Mouse (Mus musculus): ENCODE data around the gene Pla2g2d. TPM values are rescaled to one million over a fixed set of nuclear protein-coding genes. Genes with fewer than 3 reads are reported as not detected.

Pla2g2d gene
- total RNA-seq, 2 experiments from 2014 or later = not detected

DNA sequence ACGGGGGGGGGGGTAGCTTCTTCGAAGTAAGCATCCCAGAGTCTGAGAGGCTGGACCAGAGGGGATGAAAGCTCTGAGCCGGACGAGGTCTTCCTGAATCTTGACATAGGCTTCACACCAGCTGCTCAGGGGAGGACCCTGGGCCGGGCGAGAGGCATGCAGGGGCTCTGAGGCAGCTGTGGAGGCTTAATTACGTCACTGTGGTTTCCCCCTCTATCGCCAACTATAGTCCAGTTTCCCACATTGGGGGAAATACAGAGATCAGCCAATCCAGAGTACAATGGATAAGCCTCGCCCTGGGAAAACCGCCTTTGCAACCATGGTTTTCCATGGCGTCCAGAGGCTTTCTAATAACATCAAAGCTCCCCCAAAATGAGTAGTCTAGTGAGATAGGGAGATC, 51.6 kb downstream of the Pla2g2d start:
- no peak for DNase-seq

Other genes starting within 250 kb of the Pla2g2d start
- gene Vwa5b1, start 139.9 kb upstream of the Pla2g2d start, total RNA-seq (2021) = not detected
- not detected for gene Pla2g2c, start 50.9 kb upstream of the Pla2g2d start, total RNA-seq (2021)
- 1 to 10 TPM in 1 of 2 experiments, under 1 TPM in 1; 0.79 to 1.0 TPM for gene Ubxn10, start 38.6 kb upstream of the Pla2g2d start, total RNA-seq (2021)
- under 1 TPM in 1 of 2 experiments, not detected in 1; 0.10 TPM for gene Pla2g2f, start 18.1 kb upstream of the Pla2g2d start, total RNA-seq (2021)
- gene Pla2g5, start 87.7 kb downstream of the Pla2g2d start, total RNA-seq (2021) = 1 to 10 TPM; 7.9 to 8.6 TPM
- gene Gm13030, start 98.2 kb downstream of the Pla2g2d start, total RNA-seq (2021) = not detected
- gene Pla2g2e, start 102.2 kb downstream of the Pla2g2d start, total RNA-seq (2021) = under 1 TPM; 0.36 to 0.59 TPM
- gene Otud3, start 138.2 kb downstream of the Pla2g2d start, total RNA-seq (2021) = 1 to 10 TPM; 7.5 to 9.3 TPM
- gene Rnf186, start 191.4 kb downstream of the Pla2g2d start, total RNA-seq (2021) = not detected
- gene Tmco4, start 197.2 kb downstream of the Pla2g2d start, total RNA-seq (2021) = 10 to 100 TPM; 11.7 to 14.2 TPM

Measured in heart, postnatal 4 days (tissue).